Comparison of ENCODE assay signal across 17 mouse cellular contexts in genomic region chr11:51543487-51544050, GRCm38 (mm10). TPM values are rescaled to one million over a fixed set of nuclear protein-coding genes. Genes with fewer than 3 reads are reported as not detected.
DNase-seq lines count a peak whose midpoint lies in the region; ATAC-seq lines count a peak whose summit lies in the region.
"Had no signal": no experiment of that assay in that cellular context is flagged by ENCODE, and none has a peak within 500 bp of the region (broad histone marks: within the 10 kb centered on the region; RNA-seq: fewer than 3 reads in every experiment).

No protein-coding gene starts in this region.

- DNase-seq in heart, postnatal 4 days = no peak
- DNase-seq in embryo, embryonic 10.5 days (ENCODE audit: low spot score) = peak; percentile 79
- peak; percentile 41 for DNase-seq in embryonic facial prominence, embryonic 14.5 days (ENCODE audit: low spot score)
- DNase-seq in mesoderm, embryonic 11.5 days (ENCODE audit: low read depth, low spot score) = peak; percentile 66
- no peak for DNase-seq in layer of hippocampus, adult 9-11 months
- DNase-seq in thymus, postnatal 10 days (ENCODE audit: low spot score in 2 of 2) = no peak
- no peak for DNase-seq in kidney, adult 11 months
- DNase-seq: adrenal gland, adult 8-10 months; cerebellum, postnatal 36 days; gastrocnemius, postnatal 25 days; heart, postnatal 36 days; kidney, adult 8-10 months; kidney, postnatal 4 days had no signal

- no peak overlapping the region for H3K4me3 ChIP-seq in heart, embryonic 11.5 days (ENCODE audit: low read depth, low read length)
- H3K4me3 ChIP-seq in embryonic facial prominence, embryonic 14.5 days (ENCODE audit: low read depth, low read length) = no peak overlapping the region
- H3K4me3 ChIP-seq: erythroblast, embryonic 14.5 days; heart, embryonic 13.5 days had no signal

- H3K9me3 ChIP-seq in heart, embryonic 11.5 days (replicated peaks; ENCODE audit: control insufficient read depth, low read length) = no peaks in the 10 kb centered on the region
- H3K9me3 ChIP-seq in embryonic facial prominence, embryonic 14.5 days (ENCODE audit: control insufficient read depth, low read length) = no peaks in the 10 kb centered on the region
- H3K9me3 ChIP-seq: heart, embryonic 13.5 days had no signal

- H3K4me2 ChIP-seq in heart, embryonic 11.5 days = no peak overlapping the region
- H3K4me2 ChIP-seq in embryonic facial prominence, embryonic 14.5 days (ENCODE audit: low read depth, low read length) = no peak overlapping the region
- H3K4me2 ChIP-seq: heart, embryonic 13.5 days had no signal

- no peaks in the 10 kb centered on the region for H3K36me3 ChIP-seq in heart, embryonic 11.5 days (ENCODE audit: control insufficient read depth, insufficient read depth, low read length)
- no peaks in the 10 kb centered on the region for H3K36me3 ChIP-seq in embryonic facial prominence, embryonic 14.5 days (ENCODE audit: control insufficient read depth, insufficient read depth, low read length)
- H3K36me3 ChIP-seq: heart, embryonic 13.5 days had no signal

- H3K9ac ChIP-seq in heart, embryonic 11.5 days (ENCODE audit: low read depth, low read length) = 0 out of 2 replicates have a peak overlapping the region, but pooled peaks have one; percentile 39
- no peak overlapping the region for H3K9ac ChIP-seq in embryonic facial prominence, embryonic 14.5 days (ENCODE audit: low read depth, low read length)
- H3K9ac ChIP-seq: heart, embryonic 13.5 days; liver, embryonic 14.5 days had no signal

- H3K27ac ChIP-seq in heart, embryonic 11.5 days (ENCODE audit: low read depth, low read length) = no peak overlapping the region
- peak overlapping the region; percentile 29; the same call in 1 of the 2 replicates for H3K27ac ChIP-seq in embryonic facial prominence, embryonic 14.5 days (replicated peaks; ENCODE audit: low read depth, low read length)
- H3K27ac ChIP-seq: heart, embryonic 13.5 days; liver, embryonic 14.5 days had no signal

- no peak for ATAC-seq in heart, embryonic 11.5 days (replicated peaks; ENCODE audit: insufficient number of reproducible peaks, low FRiP score, low TSS enrichment)
- no peak; the same call in 1 of the 2 replicates for ATAC-seq in embryonic facial prominence, embryonic 14.5 days (ENCODE audit: low read depth)

- H3K27me3 ChIP-seq in heart, embryonic 11.5 days (ENCODE audit: control insufficient read depth, insufficient read depth, low read length) = no peaks in the 10 kb centered on the region; the same call in 1 of the 2 replicates
- H3K27me3 ChIP-seq in embryonic facial prominence, embryonic 14.5 days (replicated peaks; ENCODE audit: control insufficient read depth, insufficient read depth, low read length) = no peaks in the 10 kb centered on the region
- H3K27me3 ChIP-seq: heart, embryonic 13.5 days had no signal

- WGBS in heart, embryonic 11.5 days (ENCODE audit: insufficient replicate concordance) = 37% methylated on average over 7 of the region's 7 CpGs
- 17% methylated on average over 7 of the region's 7 CpGs for WGBS in embryonic facial prominence, embryonic 14.5 days

- peaks cover 4% of the 10 kb centered on the region; the same call in 1 of the 2 replicates for H3K4me1 ChIP-seq in heart, embryonic 11.5 days (ENCODE audit: control insufficient read depth, insufficient read depth, low read length)
- H3K4me1 ChIP-seq in embryonic facial prominence, embryonic 14.5 days (ENCODE audit: control insufficient read depth, insufficient read depth, low read length) = peaks cover 20% of the 10 kb centered on the region

RNA-seq across cellular contexts. Expression of gene Phykpl, which starts 41.0 kb away (rescaled TPM):
- 14.4 and 14.9 TPM in 2 replicates for polyA plus RNA-seq in heart, embryonic 11.5 days (2014; fragmentation: Nextera tagmentation; extraction: Ambion mirVana)
- 10 to 100 TPM; 11.7 to 12.3 TPM for total RNA-seq in heart, postnatal 4 days (2021)
- polyA plus RNA-seq in embryonic facial prominence, embryonic 14.5 days (2014; fragmentation: Nextera tagmentation; extraction: Ambion mirVana) = 15.2 and 17.4 TPM in 2 replicates

Comparison
In these comparisons a context has a peak if more than half of its experiments do, and no peak if none do; other contexts are left out.
1. DNase-seq: peak in embryo, embryonic 10.5 days (single experiment), embryonic facial prominence, embryonic 14.5 days (single experiment) and mesoderm, embryonic 11.5 days (single experiment); none in heart, postnatal 4 days (single experiment), layer of hippocampus, adult 9-11 months (single experiment), thymus, postnatal 10 days (0 of 2) and kidney, adult 11 months (single experiment).